Mouse (Mus musculus): Measurements from ENCODE around the gene Pdxp.
"Not testable (repeated sequence)": the region's sequence is repeated elsewhere in the genome, so short reads cannot be mapped to it uniquely, and the experiment has no call there.

Pdxp gene

DNA sequence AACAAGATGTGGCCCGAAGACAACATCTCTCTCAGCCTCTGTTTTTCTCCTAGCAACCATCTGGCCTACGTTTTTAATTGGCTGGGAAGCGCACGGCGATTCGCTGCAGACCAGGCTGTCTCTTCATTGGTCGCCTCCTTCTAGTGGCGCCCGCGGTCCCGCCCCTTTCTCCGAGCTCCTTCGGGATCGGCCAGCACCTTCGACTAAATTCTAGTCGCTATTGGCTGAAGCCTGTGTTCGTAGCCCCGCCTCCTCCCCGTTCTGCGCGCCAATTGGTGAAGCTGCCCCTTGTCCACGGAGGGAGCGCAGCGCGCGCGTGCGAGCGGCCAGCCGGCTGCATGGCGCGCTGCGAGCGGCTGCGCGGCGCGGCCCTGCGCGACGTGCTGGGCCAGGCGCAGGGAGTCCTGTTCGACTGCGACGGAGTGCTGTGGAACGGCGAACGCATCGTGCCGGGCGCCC, at the start of gene Pdxp:
TSS of gene Pdxp (plus strand) at position 288 of the 459 bp plus-strand sequence.
- in situ Hi-C loops (cut with MboI; ENCODE audit: low pct_unique_long_range_greater_than_20kb in 1 of 2, low sequenced_read_pairs in 2 of 2, unreplicated experiment in 1 of 2) = no loop called here

DNA sequence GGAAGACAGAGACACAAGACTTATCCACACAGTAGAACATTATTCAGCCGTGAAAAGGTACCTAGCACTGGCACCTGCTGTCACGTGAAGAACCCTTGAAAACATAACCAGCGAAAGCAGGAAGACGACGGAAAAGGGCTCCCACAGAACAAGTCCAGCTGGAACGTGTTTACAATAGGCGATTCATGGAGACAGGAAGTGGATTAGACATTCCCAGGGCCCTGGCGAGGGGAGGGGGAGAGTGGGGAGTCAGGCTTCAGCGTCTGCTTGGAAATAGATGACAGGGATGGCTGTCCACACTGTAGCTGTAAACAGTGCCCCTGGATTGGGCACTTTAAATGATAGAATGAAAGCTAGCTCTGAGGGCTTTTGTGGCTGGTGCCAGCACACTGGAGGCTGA, 45.3 kb upstream of the Pdxp start:
- in situ Hi-C loops (cut with MboI; ENCODE audit: low pct_unique_long_range_greater_than_20kb in 1 of 2, low sequenced_read_pairs in 2 of 2, unreplicated experiment in 1 of 2) = no loop called here

DNA sequence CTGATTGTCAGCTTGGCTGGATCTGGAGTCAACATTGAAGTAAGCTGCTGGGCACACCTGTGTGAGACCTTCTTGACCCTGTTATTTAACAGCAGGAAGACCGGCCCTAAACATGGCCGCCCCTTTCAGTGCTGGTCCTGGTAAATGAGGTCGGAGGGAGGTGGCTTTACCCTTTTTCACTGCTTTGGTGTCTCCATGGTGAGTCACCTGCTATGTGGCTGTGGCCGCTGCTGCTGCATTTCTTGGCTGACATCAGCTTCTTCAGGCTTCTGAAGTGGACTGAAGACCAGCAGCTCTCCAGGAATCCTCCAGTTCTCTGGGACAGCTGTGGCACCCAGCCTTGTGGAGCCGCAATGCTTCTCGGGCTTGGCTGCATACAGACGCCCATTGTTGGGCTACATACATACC, 44.9 kb upstream of the Pdxp start:
- in situ Hi-C loops (cut with MboI; ENCODE audit: low pct_unique_long_range_greater_than_20kb in 1 of 2, low sequenced_read_pairs in 2 of 2, unreplicated experiment in 1 of 2) = no loop called here

DNA sequence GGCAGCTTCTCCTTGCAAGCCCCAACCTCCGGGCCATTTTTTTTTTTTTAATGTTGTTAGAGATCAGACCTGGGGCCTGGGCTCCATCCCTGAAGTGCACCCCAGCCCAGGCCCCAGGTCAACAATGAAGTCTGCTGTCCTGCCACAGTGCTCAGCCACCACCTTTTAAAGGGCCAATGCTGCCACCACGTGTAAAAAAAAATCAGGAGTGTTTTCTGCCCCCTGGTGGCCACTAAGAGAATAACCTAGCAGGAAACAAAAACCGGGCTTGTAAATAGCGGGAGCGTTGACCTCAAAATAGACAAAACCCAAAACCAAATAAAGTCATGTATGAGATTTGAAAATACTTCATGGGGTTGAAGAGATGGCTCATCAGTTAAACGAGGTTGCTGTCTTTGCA, 43.9 kb upstream of the Pdxp start:
- in situ Hi-C loops (cut with MboI; ENCODE audit: low pct_unique_long_range_greater_than_20kb in 1 of 2, low sequenced_read_pairs in 2 of 2, unreplicated experiment in 1 of 2) = no loop called here

DNA sequence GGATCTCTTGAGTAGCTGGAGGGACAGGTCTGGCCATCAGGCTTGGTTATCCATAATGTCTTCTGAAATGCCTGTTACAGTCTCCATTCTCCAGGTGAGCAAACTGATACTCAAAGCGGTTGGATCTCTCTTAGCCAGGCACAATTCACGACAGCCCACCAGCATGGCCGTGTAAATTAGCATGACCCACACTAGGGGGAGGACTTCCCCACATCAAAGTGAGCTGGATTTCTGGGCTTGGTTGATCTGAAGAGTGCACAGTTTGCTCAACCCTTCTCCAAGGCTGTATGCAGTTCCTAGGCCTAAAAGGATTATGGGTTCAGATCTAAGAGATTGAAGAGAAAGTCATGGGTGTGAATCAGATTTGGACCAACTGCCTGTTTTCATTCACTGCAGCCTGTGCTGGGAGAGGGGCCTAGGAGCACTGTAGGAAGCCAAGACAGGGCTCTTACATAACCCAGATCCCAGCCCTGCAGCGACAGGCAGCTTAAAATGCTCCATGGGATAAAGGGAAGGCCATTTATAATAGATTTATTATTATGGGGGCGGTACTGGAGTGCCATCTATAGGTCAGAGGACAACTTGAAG, 41.6 kb upstream of the Pdxp start:
- in situ Hi-C loops (cut with MboI; ENCODE audit: low pct_unique_long_range_greater_than_20kb in 1 of 2, low sequenced_read_pairs in 2 of 2, unreplicated experiment in 1 of 2) = no loop called here

DNA sequence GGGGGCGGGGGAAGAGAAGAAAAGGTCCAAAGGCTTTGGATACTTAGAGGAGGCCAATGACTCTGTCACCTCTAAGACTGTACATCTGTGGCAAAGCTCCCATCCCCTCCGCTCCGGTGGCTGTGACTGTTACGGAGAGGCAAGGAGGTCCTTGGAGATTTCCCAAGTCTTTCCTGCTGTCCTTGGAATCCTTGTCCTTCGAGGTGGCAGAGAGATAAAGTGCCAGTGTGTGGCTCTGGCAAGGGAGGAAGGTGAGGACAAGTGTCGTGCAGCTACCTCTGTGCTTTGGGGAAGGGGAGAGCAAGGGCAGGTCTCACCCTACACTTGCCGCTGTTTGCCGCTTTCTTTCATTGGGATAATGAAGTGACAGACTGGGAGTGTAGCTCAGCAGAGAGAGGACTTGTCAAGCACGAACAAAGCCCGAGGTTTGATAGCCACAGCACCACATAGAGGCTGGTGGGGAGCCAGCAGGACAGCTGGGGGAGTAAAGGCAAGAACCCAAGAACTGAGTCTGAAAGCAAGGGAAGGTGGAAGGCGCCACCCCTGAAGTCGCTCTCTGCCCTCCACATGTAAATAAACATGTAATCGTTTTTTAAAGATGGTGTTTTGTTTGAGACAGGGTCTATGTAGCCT, 39.8 kb upstream of the Pdxp start:
- in situ Hi-C loops (cut with MboI; ENCODE audit: low pct_unique_long_range_greater_than_20kb in 1 of 2, low sequenced_read_pairs in 2 of 2, unreplicated experiment in 1 of 2) = no loop called here

DNA sequence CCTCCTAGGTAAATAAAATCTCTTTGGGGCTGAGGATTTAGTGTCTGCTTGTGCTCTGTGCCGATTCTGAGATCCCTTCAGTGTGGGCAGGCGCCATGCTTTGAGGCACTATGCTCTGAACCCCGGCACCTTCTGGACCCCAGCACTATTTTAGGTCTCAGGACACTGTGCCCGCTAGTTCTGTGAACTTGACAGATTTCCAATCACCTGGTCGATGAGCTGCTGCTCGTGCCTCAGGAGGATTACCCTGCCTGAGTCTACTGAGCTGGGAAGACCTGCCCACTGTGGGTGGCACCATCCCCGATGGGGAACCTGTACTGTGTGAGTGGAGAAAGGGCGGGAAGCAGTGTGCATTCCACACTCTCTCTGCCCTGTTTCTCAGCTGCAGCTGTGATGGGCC, 38.7 kb upstream of the Pdxp start:
- in situ Hi-C loops (cut with MboI; ENCODE audit: low pct_unique_long_range_greater_than_20kb in 1 of 2, low sequenced_read_pairs in 2 of 2, unreplicated experiment in 1 of 2) = no loop called here

DNA sequence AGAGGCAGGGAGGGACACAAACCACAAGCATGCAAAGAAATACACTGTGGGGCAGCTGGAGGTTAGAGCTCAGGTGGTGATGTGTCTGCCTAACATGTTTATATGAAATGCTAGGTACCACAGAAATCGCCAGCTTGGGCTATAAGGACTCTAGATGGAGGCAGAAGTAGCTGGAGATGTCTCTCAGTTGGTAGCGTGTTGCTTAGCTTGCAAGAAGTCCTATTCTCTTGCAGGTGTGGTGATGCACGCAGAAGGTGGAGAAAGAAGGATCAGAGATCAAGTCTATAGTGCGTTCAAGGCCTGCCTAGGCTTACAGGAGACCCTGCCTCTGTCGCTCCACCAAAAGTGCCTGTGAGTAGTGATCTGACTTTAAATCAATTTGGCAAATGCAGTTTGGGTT, 38.2 kb upstream of the Pdxp start:
- in situ Hi-C loops (cut with MboI; ENCODE audit: low pct_unique_long_range_greater_than_20kb in 1 of 2, low sequenced_read_pairs in 2 of 2, unreplicated experiment in 1 of 2) = no loop called here

DNA sequence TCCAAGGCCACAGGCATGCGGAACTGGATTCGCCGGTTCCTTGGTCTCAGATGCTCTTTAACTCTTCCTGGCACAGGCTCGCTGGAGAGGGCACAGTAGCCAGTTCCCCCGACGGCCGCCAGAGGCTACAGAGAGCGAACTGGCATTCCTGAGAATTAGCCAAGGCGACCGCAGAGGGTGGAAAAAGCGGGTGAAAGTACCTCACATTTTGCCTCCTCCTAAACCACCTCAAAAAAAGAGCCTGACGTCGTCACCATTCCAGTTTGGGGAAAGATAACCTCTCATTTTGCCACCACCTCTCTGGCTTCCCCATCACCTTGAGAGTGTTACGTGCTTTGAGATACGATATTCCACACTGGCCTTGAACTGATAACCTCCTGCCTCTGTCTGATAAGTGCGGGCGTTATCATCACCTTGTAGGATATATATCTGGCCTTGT, 37.4 kb upstream of the Pdxp start:
- in situ Hi-C loops (cut with MboI; ENCODE audit: low pct_unique_long_range_greater_than_20kb in 1 of 2, low sequenced_read_pairs in 2 of 2, unreplicated experiment in 1 of 2) = no loop called here

DNA sequence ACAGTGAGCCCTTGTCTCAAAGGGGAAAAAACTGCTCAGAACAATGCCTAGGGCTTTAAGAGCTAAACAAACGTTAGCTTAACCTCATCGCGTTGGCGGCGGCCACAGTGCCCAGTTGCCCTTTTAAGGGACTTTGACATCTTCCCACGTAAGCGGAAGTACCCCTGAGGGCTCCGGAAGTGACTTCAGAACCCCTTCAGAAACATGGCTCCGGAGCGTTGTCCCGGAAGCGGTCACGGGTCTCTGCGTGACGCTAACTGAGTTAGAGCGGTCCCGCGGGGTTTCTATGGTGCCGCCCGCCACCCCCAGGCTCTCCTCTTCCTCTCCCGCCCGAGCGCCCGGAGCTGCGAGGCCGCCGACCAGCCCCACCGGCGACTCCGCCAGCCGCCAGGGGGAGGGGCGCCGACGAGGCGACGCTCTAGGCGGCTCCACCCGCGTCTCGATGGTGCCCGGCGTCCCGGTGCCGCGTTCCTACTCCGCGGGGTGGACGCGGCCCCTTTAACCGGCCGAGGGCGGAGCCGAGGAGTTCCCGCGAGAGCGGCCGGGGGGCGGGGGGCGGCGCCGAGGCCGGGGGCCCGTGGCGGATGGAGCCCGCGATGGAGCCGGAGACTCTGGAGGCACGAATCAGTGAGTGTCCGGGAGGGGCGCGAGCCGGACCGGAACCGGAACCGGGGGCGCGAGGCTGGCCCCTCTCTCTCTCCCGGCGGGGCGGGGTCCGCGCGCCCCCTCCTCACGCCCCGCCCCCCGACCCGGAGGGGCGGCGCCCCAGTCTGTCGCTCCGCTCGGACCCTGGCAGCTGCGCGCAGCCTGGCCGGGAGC, 36.5 kb upstream of the Pdxp start, which contains the start of gene Gga1:
TSS of gene Gga1 (plus strand) at position 200 of the 819 bp plus-strand sequence.
- in situ Hi-C loops (cut with MboI; ENCODE audit: low pct_unique_long_range_greater_than_20kb in 1 of 2, low sequenced_read_pairs in 2 of 2, unreplicated experiment in 1 of 2) = no loop called here

DNA sequence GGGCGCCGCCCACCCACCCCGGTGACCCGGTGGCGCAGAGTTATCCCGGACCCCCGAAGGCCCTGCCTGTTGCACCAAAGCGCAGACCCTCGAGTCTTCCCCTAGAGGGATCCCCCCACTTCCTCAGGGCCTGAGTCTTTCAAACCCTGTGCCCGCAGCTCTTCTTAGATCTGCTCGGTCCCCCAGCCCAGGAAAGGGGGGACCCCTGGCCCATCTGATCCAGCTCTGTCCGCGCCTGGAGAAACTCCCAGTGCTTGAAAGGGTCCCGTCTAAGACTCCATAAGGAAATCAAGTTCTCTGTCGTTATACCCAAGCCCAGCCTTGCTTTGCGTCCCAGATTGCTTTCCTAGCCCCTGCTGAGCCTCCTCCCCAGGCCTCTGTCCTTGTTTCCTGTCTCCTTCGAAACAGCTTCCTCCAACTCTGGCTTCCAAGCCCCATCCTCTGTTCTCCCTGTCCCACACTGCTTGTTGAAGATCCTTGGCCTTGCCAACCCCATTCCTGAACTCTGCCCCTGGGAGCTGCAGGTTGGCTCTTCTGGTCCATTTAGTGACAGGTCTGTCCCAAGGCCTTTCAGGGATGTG, 35.8 kb upstream of the Pdxp start:
- in situ Hi-C loops (cut with MboI; ENCODE audit: low pct_unique_long_range_greater_than_20kb in 1 of 2, low sequenced_read_pairs in 2 of 2, unreplicated experiment in 1 of 2) = no loop called here

DNA sequence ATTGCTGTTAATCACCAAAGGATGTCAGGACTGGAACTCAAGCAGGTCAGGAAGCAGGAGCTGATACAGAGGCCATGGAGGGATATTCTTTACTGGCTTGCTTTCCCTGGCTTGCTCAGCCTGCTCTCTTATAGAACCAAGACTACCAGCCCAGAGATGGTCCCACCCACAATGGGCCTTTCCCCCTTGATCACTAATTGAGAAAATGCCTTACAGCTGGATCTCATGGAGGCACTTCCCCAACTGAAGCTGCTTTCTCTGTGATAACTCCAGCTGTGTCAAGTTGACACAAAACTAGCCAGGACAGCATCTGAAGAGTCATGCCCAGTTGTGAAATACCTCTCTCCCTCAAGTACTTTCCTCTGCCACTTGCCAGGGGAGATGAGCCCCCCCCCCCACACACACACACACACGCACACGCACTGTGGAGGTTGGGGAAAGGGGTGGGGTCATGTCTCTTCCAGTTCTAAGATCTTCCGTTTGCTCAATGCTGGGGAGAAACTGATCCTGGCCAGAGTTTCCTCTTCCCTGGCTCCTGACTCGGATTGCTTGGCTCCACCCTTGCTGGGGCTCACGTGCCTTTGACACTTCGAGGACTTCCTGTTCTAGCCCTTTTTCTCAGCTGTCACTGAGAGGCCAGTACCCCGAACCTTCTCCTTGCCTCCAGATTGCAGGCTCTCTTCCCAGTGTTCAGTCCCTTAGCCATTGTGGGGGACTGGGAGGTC, 34.8 kb upstream of the Pdxp start:
- in situ Hi-C loops (cut with MboI; ENCODE audit: low pct_unique_long_range_greater_than_20kb in 1 of 2, low sequenced_read_pairs in 2 of 2, unreplicated experiment in 1 of 2) = not testable (repeated sequence)

DNA sequence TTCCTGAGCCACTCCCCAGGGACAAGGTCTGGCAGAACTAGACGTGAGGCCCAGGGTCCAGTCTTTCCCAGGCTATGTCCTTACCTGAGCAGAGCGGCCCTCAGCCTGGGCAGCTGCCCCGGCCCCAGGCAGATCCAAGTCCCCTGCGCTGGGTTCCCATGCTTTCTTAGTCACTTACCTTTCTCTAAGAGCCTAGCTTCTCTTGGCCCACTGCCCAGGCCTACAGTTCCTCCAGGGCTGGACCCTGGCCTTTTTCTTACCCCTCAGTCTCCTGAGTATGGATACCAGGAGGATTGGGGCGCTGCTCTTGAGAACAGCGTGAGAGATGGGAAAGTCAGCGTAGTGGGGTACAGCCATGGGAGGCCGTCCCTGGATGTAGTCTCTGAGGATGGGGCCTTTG, 33.3 kb upstream of the Pdxp start:
- in situ Hi-C loops (cut with MboI; ENCODE audit: low pct_unique_long_range_greater_than_20kb in 1 of 2, low sequenced_read_pairs in 2 of 2, unreplicated experiment in 1 of 2) = no loop called here

DNA sequence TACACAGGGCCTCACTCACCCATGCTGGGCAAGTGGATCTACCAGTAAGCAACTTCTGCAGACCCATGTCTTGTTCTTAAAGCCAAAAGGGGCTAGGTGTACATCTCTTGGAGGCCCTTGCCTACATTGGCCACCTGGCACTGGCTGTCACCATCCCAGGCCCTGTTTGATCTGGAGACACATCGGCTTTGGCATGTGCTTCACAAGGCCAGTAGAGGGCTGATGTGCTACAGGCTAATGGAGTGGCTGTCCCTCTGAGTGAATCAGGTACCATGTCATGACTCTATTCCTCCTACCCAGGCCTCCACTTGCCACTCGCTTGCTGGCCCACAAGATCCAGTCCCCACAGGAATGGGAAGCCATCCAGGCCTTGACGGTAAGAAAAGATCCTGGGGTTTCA, 31.9 kb upstream of the Pdxp start:
- in situ Hi-C loops (cut with MboI; ENCODE audit: low pct_unique_long_range_greater_than_20kb in 1 of 2, low sequenced_read_pairs in 2 of 2, unreplicated experiment in 1 of 2) = no loop called here

DNA sequence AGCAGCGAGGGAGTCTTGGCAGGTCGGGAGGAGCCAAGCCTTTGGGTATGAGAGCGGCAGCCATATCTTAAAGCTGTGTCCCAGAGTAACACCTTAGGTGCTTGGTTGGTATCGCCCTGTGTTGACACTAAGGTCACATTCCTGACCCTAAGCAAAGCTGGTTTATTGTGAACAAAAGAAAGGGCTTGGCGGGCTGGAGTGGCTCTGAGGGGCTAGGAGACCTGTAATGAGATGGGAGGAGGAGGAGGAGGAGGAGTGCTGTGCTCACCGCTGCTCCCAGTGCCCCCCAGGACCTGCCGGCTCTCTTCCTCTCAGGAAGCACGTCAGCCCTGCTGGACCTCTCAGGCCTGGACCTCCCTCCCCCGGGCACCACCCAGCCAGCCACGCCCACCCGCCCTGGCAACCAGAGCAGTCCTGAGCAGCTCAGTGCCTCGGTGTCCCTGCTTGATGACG, 24.3 kb upstream of the Pdxp start:
- in situ Hi-C loops (cut with MboI; ENCODE audit: low pct_unique_long_range_greater_than_20kb in 1 of 2, low sequenced_read_pairs in 2 of 2, unreplicated experiment in 1 of 2) = no loop called here

DNA sequence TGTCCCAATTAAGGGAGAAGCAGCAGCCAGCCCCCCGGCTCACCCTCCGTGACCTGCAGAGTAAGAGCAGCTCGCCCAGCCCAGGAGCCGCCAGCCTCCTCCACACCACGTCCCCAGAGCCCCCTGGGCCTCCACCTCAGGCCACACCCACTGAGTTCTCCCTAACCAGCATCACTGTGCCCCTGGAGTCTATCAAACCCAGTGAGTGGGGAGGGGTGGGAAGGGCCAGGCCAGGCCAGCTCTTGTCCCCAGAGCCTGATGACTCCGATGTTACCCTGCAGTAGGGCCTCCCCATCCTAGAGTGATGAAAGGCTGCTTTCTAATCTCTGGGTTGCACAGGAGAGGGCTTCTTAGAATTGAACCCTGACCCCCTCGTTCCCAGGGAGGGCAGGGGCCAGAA, 21.3 kb upstream of the Pdxp start:
- in situ Hi-C loops (cut with MboI; ENCODE audit: low pct_unique_long_range_greater_than_20kb in 1 of 2, low sequenced_read_pairs in 2 of 2, unreplicated experiment in 1 of 2) = no loop called here

DNA sequence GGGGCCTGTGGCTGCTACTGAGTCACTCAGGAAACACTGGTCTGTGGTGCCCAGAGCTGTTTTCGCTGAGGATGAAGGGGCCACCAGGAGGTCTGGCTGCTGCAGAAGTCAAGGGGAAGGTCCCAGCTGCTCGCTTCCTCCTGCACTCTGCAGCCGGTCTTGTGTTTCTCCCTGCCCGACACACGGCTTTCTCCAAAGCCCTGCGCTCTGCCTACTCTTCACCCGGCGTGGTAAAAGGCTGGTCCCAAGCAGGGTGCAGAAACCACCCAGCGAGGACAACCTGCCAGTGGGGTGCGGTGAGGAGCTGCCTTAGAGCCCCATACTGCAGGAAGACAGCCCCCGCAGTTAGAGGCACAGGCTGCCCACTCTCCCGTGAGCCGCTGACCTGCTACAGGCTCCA, 19.0 kb upstream of the Pdxp start:
- in situ Hi-C loops (cut with MboI; ENCODE audit: low pct_unique_long_range_greater_than_20kb in 1 of 2, low sequenced_read_pairs in 2 of 2, unreplicated experiment in 1 of 2) = no loop called here

DNA sequence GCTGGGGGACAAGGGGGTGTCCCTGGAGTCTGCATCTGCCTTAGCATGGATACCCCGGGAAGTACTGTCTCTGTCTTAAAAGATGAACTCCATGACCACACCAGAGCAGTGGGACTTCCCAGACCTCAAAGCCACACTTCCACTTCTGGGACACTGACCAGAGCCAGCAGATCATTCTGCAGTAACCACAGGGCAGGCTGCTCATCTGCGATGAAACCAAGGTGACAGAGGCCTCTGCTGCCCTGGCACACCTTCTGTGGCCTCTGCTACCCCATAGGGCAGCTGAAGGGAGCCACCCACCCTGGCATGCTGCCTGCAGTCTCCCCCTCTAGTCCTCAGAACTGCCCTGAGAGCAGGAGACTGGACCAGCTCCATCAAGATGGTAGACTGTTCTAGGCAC, 18.0 kb upstream of the Pdxp start:
- in situ Hi-C loops (cut with MboI; ENCODE audit: low pct_unique_long_range_greater_than_20kb in 1 of 2, low sequenced_read_pairs in 2 of 2, unreplicated experiment in 1 of 2) = no loop called here

DNA sequence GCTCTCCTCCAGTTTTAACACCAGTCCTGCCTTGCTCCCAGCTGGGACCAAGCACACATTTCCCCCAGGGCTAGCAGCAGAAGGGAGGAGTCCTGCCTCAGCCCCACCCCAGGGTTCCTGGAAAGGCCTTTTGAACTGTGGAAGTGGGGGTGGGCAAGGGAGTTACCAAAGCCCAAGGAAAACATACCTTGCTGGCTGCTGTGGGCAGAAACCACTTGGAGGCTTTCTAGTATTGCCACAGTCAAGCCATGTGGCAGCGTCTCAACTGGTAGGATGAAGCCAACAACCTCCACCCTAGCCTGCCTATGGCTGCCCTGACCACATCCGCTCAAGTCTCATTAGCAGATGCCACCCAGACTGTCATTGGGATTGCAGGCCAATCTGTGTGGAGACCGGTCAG, 17.6 kb upstream of the Pdxp start:
- in situ Hi-C loops (cut with MboI; ENCODE audit: low pct_unique_long_range_greater_than_20kb in 1 of 2, low sequenced_read_pairs in 2 of 2, unreplicated experiment in 1 of 2) = no loop called here

All from mouse embryonic stem cell (cell line).